Mouse (Mus musculus) liver, postnatal 0 days (tissue): ENCODE results near the gene Pcsk5. TPM values are rescaled to one million over a fixed set of nuclear protein-coding genes. Genes with fewer than 3 reads are reported as not detected.

ENCODE experiments used
- ATAC-seq: fragments of 200-750 bp; cut with Nextera tagmentation; 2 replicates; pipeline ENCODE4 v1.8.0; 2017; ENCODE audit warnings: mild to moderate bottlenecking, moderate library complexity
- DNase-seq: peaks from one replicate; pipeline ENCODE4 v3.0.0-alpha.2; 2016
- H3K27ac ChIP-seq: fragments of 300-500 bp; sonication (generic); 2 replicates; pipeline ENCODE4 v1.5.1; 2014; ENCODE audit warnings: antibody characterized with exemption, moderate library complexity, mild to moderate bottlenecking, low read depth
- H3K27me3 ChIP-seq: fragments of 300-500 bp; sonication (generic); 2 replicates; pipeline ENCODE4 v1.6.1; 2014; ENCODE audit warnings: low read length, control low read depth, mixed read lengths; ENCODE audit not compliant: insufficient read depth
- H3K36me3 ChIP-seq: fragments of 300-500 bp; sonication (generic); replicated peaks from 2 replicates; pipeline ENCODE4 v1.6.1; 2014; ENCODE audit warnings: mild to moderate bottlenecking, control low read depth, low read length, moderate library complexity, mixed read lengths; ENCODE audit not compliant: insufficient read depth
- H3K4me1 ChIP-seq: fragments of 300-500 bp; sonication (generic); 2 replicates; pipeline ENCODE4 v1.6.1; 2014; ENCODE audit warnings: antibody characterized with exemption, mild to moderate bottlenecking, control low read depth; ENCODE audit not compliant: insufficient read depth
- H3K4me2 ChIP-seq: fragments of 300-500 bp; sonication (generic); 2 replicates; pipeline ENCODE4 v1.6.1; 2014; ENCODE audit warnings: low read depth, mild to moderate bottlenecking, low read length, moderate library complexity, mixed read lengths
- H3K4me3 ChIP-seq: fragments of 300-500 bp; sonication (generic); 2 replicates; pipeline ENCODE4 v1.5.1; 2014; ENCODE audit warnings: low read depth, low read length
- H3K9ac ChIP-seq: fragments of 300-500 bp; sonication (generic); replicated peaks from 2 replicates; pipeline ENCODE4 v1.6.1; 2014; ENCODE audit warnings: mild to moderate bottlenecking, moderate library complexity
- H3K9me3 ChIP-seq: fragments of 300-500 bp; sonication (generic); 2 replicates; pipeline ENCODE4 v1.6.1; 2016; ENCODE audit warnings: mild to moderate bottlenecking, control low read depth, low read length, mixed read lengths
- CTCF ChIP-seq: sonication (generic); IDR thresholded peaks from 2 replicates; pipeline ENCODE4 v1.5.1; 2016; ENCODE audit warnings: antibody characterized with exemption, low read depth
- EP300 ChIP-seq: IDR thresholded peaks from 2 replicates; pipeline ENCODE4 v1.6.1; 2016; ENCODE audit warnings: antibody characterized with exemption, low read depth, mild to moderate bottlenecking
- WGBS: fragments of 180-500 bp; shearing (Covaris S2); extraction: QIAGEN DNeasy Blood & Tissue Kit; methylation state at CpG from one replicate; pipeline ENCODE4 v1.1.7; 2014; ENCODE audit not compliant: insufficient replicate concordance; 5-methylcytosine and 5-hydroxymethylcytosine counted together
- polyA plus RNA-seq: library from polyadenylated mRNA; unstranded; fragments of >200 nt; fragmentation: Nextera tagmentation; extraction: Ambion mirVana; gene quantifications from 2 replicates; pipeline ENCODE4 v1.2.1, GENCODE M21; 2015

The Pcsk5 gene
- polyA plus RNA-seq, 1 experiment from 2014 or later: 4.1 TPM

GRCm38 (mm10) chr19:17635984-17636383 lies 201.4 kb downstream of the Pcsk5 start:
- ATAC-seq: no peak
- 76% methylated on average over 6 of the region's 6 CpGs for WGBS

GRCm38 (mm10) chr19:17615646-17616045 lies 221.8 kb downstream of the Pcsk5 start:
- no peak for TF ChIP-seq EP300
- no peak for TF ChIP-seq CTCF
- 74% methylated on average over 4 of the region's 4 CpGs for WGBS
- Histone ChIP-seq H3K4me2 (no peak overlapping the region), H3K27ac (no peak overlapping the region), H3K9ac (no peak overlapping the region), H3K36me3 (no peaks in the 10 kb centered on the region), H3K27me3 (no peaks in the 10 kb centered on the region), H3K4me1 (0 out of 2 replicates have a peak, but pooled peaks cover 2% of the 10 kb centered on the region), H3K9me3 (no peaks in the 10 kb centered on the region), H3K4me3 (no peak overlapping the region)
- ATAC-seq: no peak
- DNase-seq: no peak

More at GRCm38 (mm10) chr19:17635984-17636383, 201.4 kb downstream of the Pcsk5 start:
- no peak overlapping the region for H3K27ac ChIP-seq
- H3K4me2 ChIP-seq: no peak overlapping the region
- TF ChIP-seq EP300: no peak
- TF ChIP-seq CTCF: no peak
- no peaks in the 10 kb centered on the region for H3K36me3 ChIP-seq
- H3K27me3 ChIP-seq: no peaks in the 10 kb centered on the region
- no peaks in the 10 kb centered on the region for H3K4me1 ChIP-seq
- no peak overlapping the region for H3K9ac ChIP-seq
- no peaks in the 10 kb centered on the region for H3K9me3 ChIP-seq
- no peak overlapping the region for H3K4me3 ChIP-seq
- no peak for DNase-seq

GRCm38 (mm10) chr19:17606510-17606909 lies 230.9 kb downstream of the Pcsk5 start:
- H3K4me3 ChIP-seq: no peak overlapping the region
- no peak for ATAC-seq
- TF ChIP-seq EP300: no peak
- TF ChIP-seq CTCF: no peak
- WGBS: 48% methylated on average over 1 of the region's 1 CpGs
- no peaks in the 10 kb centered on the region for H3K36me3 ChIP-seq
- H3K27me3 ChIP-seq: no peaks in the 10 kb centered on the region
- no peak overlapping the region for H3K27ac ChIP-seq
- no peaks in the 10 kb centered on the region for H3K9me3 ChIP-seq
- no peak overlapping the region for H3K4me2 ChIP-seq
- H3K4me1 ChIP-seq: no peaks in the 10 kb centered on the region
- DNase-seq: no peak
- no peak overlapping the region for H3K9ac ChIP-seq

- 61% methylated on average over 2 of the region's 2 CpGs for WGBS
- Histone ChIP-seq H3K4me1 (no peaks in the 10 kb centered on the region), H3K9ac (no peak overlapping the region), H3K9me3 (no peaks in the 10 kb centered on the region), H3K4me3 (no peak overlapping the region), H3K27ac (no peak overlapping the region), H3K36me3 (no peaks in the 10 kb centered on the region), H3K27me3 (no peaks in the 10 kb centered on the region), H3K4me2 (no peak overlapping the region)
- DNase-seq (no peak), ATAC-seq (no peak)
- TF ChIP-seq EP300 (no peak), CTCF (no peak)
Observed at GRCm38 (mm10) chr19:17606093-17606492, 231.3 kb downstream of the Pcsk5 start.

- no peaks in the 10 kb centered on the region for H3K36me3 ChIP-seq
- H3K9me3 ChIP-seq: no peaks in the 10 kb centered on the region
- no peak for DNase-seq
- ATAC-seq: no peak
- no peaks in the 10 kb centered on the region for H3K27me3 ChIP-seq
- H3K4me2 ChIP-seq: no peak overlapping the region
- H3K9ac ChIP-seq: no peak overlapping the region
- no peaks in the 10 kb centered on the region for H3K4me1 ChIP-seq
- WGBS: 57% methylated on average over 3 of the region's 3 CpGs
- no peak for TF ChIP-seq CTCF
- no peak for TF ChIP-seq EP300
- H3K4me3 ChIP-seq: no peak overlapping the region
- no peak overlapping the region for H3K27ac ChIP-seq
Observed at GRCm38 (mm10) chr19:17603322-17603721, 234.1 kb downstream of the Pcsk5 start.

- TF ChIP-seq EP300 (no peak), CTCF (no peak)
- DNase-seq: no peak
- Histone ChIP-seq H3K27me3 (no peaks in the 10 kb centered on the region), H3K4me2 (no peak overlapping the region), H3K27ac (no peak overlapping the region), H3K4me3 (no peak overlapping the region), H3K9ac (no peak overlapping the region), H3K9me3 (no peaks in the 10 kb centered on the region), H3K36me3 (no peaks in the 10 kb centered on the region), H3K4me1 (no peaks in the 10 kb centered on the region)
- 71% methylated on average over 2 of the region's 2 CpGs for WGBS
- ATAC-seq: no peak
Observed at GRCm38 (mm10) chr19:17600347-17600746, 237.1 kb downstream of the Pcsk5 start.

GRCm38 (mm10) chr19:17592790-17593189 lies 244.6 kb downstream of the Pcsk5 start:
- no peak for ATAC-seq
- no peak overlapping the region for H3K9ac ChIP-seq
- no peaks in the 10 kb centered on the region for H3K9me3 ChIP-seq
- H3K27ac ChIP-seq: no peak overlapping the region
- H3K4me3 ChIP-seq: no peak overlapping the region
- TF ChIP-seq CTCF: no peak
- no peak for TF ChIP-seq EP300
- 28% methylated on average over 1 of the region's 1 CpGs for WGBS
- H3K27me3 ChIP-seq: no peaks in the 10 kb centered on the region
- H3K4me2 ChIP-seq: no peak overlapping the region
- no peaks in the 10 kb centered on the region for H3K4me1 ChIP-seq
- H3K36me3 ChIP-seq: no peaks in the 10 kb centered on the region; the same call in 1 of the 2 replicates
- no peak for DNase-seq
